Mouse (Mus musculus): ENCODE measurements around the gene Nt5dc1. TPM values are rescaled to one million over a fixed set of nuclear protein-coding genes. Genes with fewer than 3 reads are reported as not detected.

Nt5dc1 gene
- polyA plus RNA-seq, 1 experiment from 2014 or later: 5.8 TPM

DNA sequence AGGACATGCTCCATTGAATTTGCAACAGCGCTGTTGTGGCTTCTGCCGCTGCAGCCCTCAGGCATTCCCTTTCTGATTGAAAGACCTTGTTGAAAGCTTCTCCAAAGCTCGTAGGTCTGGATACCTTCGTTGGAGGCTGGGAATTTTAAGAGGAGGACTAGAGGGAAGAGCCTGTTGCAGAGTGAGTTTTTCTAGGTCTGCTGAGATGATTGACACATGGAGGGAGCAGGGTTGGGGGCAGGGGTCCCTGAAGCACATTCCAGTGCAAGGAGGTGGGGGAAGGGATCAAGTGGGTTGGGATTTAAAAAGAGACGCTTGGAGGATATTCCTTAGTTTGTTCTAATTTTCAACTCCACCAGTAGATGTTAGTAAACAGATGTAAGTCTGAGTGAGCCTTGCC, 118.0 kb downstream of the Nt5dc1 start:
- Histone ChIP-seq H3K9me3 (ENCODE audit: control insufficient read depth, low read length) (no peaks in the 10 kb centered on the region), H3K27me3 (ENCODE audit: control insufficient read depth, insufficient read depth, low read length) (no peaks in the 10 kb centered on the region), H3K27ac (ENCODE audit: low read depth, low read length) (0 out of 2 replicates have a peak overlapping the region, but pooled peaks have one; percentile 3), H3K4me1 (replicated peaks; ENCODE audit: control insufficient read depth, insufficient read depth, low read length) (peaks cover 12% of the 10 kb centered on the region), H3K4me2 (replicated peaks; ENCODE audit: low read depth, low read length) (peak overlapping the region; percentile 52), H3K4me3 (ENCODE audit: low read depth, low read length) (peak overlapping the region; percentile 74), H3K9ac (ENCODE audit: low read depth, low read length) (peak overlapping the region; percentile 29; the same call in 1 of the 2 replicates), H3K36me3 (ENCODE audit: control insufficient read depth, insufficient read depth, low read length) (no peaks in the 10 kb centered on the region)
- DNase-seq (ENCODE audit: low spot score): peak; percentile 35
- 11% methylated on average over 5 of the region's 5 CpGs for WGBS
- ATAC-seq (ENCODE audit: low FRiP score): no peak

DNA sequence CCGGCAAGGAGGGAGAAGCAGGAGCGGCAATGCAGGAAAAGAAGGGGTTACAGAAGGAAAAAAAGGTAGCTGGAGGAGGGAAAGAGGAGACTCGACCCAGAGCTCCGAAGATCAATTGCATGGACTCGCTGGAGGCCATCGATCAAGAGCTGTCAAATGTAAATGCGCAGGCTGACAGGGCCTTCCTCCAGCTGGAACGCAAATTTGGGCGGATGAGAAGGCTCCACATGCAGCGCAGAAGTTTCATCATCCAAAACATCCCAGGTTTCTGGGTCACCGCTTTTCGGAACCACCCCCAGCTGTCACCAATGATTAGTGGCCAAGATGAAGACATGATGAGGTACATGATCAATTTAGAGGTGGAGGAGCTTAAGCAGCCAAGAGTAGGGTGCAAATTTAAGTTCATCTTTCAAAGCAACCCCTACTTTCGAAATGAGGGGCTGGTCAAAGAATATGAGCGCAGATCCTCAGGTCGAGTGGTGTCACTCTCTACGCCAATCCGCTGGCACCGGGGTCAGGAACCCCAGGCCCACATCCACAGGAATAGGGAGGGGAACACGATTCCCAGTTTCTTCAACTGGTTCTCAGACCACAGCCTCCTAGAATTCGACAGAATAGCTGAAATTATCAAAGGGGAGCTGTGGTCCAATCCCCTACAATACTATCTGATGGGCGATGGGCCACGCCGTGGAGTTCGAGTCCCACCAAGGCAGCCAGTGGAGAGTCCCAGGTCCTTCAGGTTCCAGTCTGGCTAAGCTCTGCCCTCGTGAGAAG, 120.2 kb downstream of the Nt5dc1 start:
- Histone ChIP-seq H3K4me1 (replicated peaks; ENCODE audit: control insufficient read depth, insufficient read depth, low read length) (peaks cover 12% of the 10 kb centered on the region), H3K27me3 (ENCODE audit: control insufficient read depth, insufficient read depth, low read length) (no peaks in the 10 kb centered on the region), H3K27ac (ENCODE audit: low read depth, low read length) (peak overlapping the region; percentile 94), H3K9me3 (ENCODE audit: control insufficient read depth, low read length) (no peaks in the 10 kb centered on the region), H3K9ac (ENCODE audit: low read depth, low read length) (peak overlapping the region; percentile 90), H3K4me3 (ENCODE audit: low read depth, low read length) (peak overlapping the region; percentile 74), H3K4me2 (replicated peaks; ENCODE audit: low read depth, low read length) (peak overlapping the region; percentile 52), H3K36me3 (ENCODE audit: control insufficient read depth, insufficient read depth, low read length) (no peaks in the 10 kb centered on the region)
- DNase-seq (ENCODE audit: low spot score) (peak; percentile 60), ATAC-seq (ENCODE audit: low FRiP score) (peak; percentile 54)
- WGBS: 42% methylated on average over 25 of the region's 25 CpGs

DNA sequence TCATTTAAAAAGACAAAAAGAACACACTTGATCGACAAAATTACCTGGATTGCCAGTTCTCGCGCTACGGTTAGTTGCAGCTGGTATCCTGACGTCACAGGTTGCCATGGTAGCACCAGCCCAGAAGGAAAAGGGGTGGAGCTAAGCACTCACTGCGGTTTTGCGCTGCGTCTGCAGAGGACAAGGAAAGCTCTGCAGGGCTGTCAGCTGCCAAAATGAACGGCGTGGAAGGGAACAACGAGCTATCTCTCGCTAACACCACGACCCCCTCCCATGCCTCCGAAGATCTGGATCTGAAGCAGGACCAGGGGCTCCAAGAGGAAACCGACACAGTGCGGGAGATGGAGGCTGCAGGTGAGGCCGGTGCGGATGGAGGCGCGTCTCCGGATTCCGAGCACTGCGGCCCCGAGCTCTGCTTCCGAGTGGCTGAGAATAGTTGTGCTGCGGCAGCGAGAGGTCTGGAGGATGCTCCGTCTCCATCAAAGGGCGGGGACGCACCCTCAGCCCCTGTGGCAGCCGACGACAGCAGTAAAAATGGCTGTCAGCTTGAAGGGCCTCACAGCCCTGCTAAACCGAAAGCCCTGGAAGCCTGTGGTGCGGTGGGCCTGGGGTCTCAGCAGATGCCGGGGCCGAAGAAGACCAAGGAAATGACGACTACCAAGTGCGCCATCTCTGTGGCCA, 120.9 kb downstream of the Nt5dc1 start, which contains the start of gene Tspyl4:
Gene Tspyl4 (plus strand): TSS at position 144 of the 681 bp plus-strand sequence.
- Histone ChIP-seq H3K27ac (ENCODE audit: low read depth, low read length) (peak within 1 kb of the TSS; percentile 94), H3K36me3 (ENCODE audit: control insufficient read depth, insufficient read depth, low read length) (no peaks in the 10 kb centered on the region), H3K9ac (ENCODE audit: low read depth, low read length) (peak within 1 kb of the TSS; percentile 90), H3K27me3 (ENCODE audit: control insufficient read depth, insufficient read depth, low read length) (no peaks in the 10 kb centered on the region), H3K4me2 (replicated peaks; ENCODE audit: low read depth, low read length) (peak within 1 kb of the TSS; percentile 52), H3K4me3 (ENCODE audit: low read depth, low read length) (peak within 1 kb of the TSS; percentile 74), H3K4me1 (replicated peaks; ENCODE audit: control insufficient read depth, insufficient read depth, low read length) (peaks cover 12% of the 10 kb centered on the region), H3K9me3 (ENCODE audit: control insufficient read depth, low read length) (no peaks in the 10 kb centered on the region)
- DNase-seq (ENCODE audit: low spot score): peak; percentile 95
- WGBS: under 1% methylated on average over 38 of the region's 38 CpGs
- peak; percentile 97 for ATAC-seq (ENCODE audit: low FRiP score)

DNA sequence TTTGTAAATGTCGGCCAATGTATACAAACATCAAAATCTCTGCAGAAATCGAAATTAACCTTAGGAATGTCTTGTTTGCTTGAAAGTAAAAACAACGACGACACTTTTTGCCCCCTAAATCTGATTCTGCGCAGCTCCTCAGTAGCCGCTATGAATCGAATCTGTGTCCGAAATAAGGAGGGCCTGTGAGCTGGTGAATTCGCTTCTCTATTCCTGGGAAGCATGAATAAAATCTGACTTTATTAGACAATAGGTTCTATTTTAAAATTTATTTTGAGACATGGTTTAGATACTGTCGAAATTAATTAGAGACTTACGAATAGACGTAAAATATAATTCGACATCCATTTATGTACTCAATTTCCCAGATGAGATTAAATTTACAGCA, 121.4 kb downstream of the Nt5dc1 start:
- Histone ChIP-seq H3K9me3 (ENCODE audit: control insufficient read depth, low read length) (no peaks in the 10 kb centered on the region), H3K36me3 (ENCODE audit: control insufficient read depth, insufficient read depth, low read length) (no peaks in the 10 kb centered on the region), H3K9ac (ENCODE audit: low read depth, low read length) (peak overlapping the region; percentile 53; the same call in 1 of the 2 replicates), H3K27ac (ENCODE audit: low read depth, low read length) (no peak overlapping the region), H3K4me1 (replicated peaks; ENCODE audit: control insufficient read depth, insufficient read depth, low read length) (peaks cover 12% of the 10 kb centered on the region), H3K4me3 (ENCODE audit: low read depth, low read length) (peak overlapping the region; percentile 74), H3K4me2 (replicated peaks; ENCODE audit: low read depth, low read length) (peak overlapping the region; percentile 33), H3K27me3 (ENCODE audit: control insufficient read depth, insufficient read depth, low read length) (no peaks in the 10 kb centered on the region)
- ATAC-seq (ENCODE audit: low FRiP score) (peak; percentile 31), DNase-seq (ENCODE audit: low spot score) (peak; percentile 33)
- 4% methylated on average over 13 of the region's 13 CpGs for WGBS

DNA sequence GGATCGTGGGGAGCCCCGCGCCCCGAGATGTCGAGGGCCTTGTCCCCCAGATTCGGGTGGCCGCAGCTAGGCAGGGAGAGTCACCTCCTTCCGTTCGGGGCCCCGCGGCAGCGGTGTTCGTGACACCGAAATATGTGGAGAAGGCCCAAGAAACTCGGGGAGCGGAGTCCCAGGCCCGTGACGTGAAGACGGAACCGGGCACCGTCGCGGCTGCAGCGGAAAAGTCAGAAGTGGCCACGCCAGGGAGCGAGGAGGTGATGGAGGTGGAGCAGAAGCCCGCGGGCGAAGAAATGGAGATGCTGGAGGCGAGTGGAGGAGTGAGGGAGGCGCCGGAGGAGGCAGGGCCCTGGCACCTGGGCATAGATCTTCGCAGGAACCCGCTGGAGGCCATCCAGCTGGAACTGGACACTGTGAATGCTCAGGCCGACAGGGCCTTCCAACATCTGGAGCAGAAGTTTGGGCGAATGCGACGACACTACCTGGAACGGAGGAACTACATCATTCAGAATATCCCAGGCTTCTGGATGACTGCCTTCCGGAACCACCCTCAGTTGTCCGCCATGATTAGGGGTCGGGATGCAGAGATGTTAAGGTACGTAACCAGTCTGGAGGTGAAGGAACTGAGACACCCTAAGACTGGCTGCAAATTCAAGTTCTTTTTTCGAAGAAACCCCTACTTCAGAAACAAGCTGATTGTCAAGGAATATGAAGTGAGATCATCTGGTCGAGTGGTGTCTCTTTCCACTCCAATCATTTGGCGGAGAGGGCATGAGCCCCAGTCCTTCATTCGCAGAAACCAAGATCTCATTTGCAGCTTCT, 135.7 kb downstream of the Nt5dc1 start:
- Histone ChIP-seq H3K27me3 (ENCODE audit: control insufficient read depth, insufficient read depth, low read length) (no peaks in the 10 kb centered on the region), H3K4me3 (ENCODE audit: low read depth, low read length) (peak overlapping the region; percentile 87), H3K4me2 (replicated peaks; ENCODE audit: low read depth, low read length) (peak overlapping the region; percentile 81), H3K9me3 (ENCODE audit: control insufficient read depth, low read length) (no peaks in the 10 kb centered on the region), H3K36me3 (ENCODE audit: control insufficient read depth, insufficient read depth, low read length) (no peaks in the 10 kb centered on the region), H3K9ac (ENCODE audit: low read depth, low read length) (peak overlapping the region; percentile 80), H3K27ac (ENCODE audit: low read depth, low read length) (peak overlapping the region; percentile 64), H3K4me1 (replicated peaks; ENCODE audit: control insufficient read depth, insufficient read depth, low read length) (peaks cover 3% of the 10 kb centered on the region; the same call in 1 of the 2 replicates)
- 4% methylated on average over 46 of the region's 47 CpGs for WGBS
- peak; percentile 56 for DNase-seq (ENCODE audit: low spot score)
- ATAC-seq (ENCODE audit: low FRiP score): peak; percentile 45

DNA sequence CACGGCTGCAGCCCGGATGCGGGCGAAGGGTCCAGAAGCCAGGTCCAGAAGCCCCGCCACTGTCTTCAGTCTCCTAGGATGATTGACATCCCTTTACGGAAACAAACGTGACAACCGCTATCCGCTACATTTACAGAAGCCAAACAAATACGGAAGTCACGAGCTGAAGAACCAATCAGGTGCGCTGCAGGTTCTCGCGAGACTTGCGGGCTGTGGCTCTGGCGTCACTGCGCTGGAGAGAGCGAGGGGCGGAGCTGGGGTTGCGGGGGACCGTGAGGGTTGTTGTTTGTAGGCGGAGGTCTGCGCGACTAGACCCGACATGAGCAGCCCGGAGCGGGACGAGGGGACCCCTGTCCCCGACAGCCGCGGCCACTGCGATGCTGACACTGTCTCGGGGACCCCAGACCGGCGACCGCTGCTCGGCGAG, 136.4 kb downstream of the Nt5dc1 start, which contains the start of gene Tspyl1:
Gene Tspyl1 (plus strand): TSS at position 229 of the 427 bp plus-strand sequence.
- Histone ChIP-seq H3K4me3 (ENCODE audit: low read depth, low read length) (peak within 1 kb of the TSS; percentile 87), H3K4me2 (replicated peaks; ENCODE audit: low read depth, low read length) (peak within 1 kb of the TSS; percentile 81), H3K27me3 (ENCODE audit: control insufficient read depth, insufficient read depth, low read length) (no peaks in the 10 kb centered on the region), H3K36me3 (ENCODE audit: control insufficient read depth, insufficient read depth, low read length) (no peaks in the 10 kb centered on the region), H3K4me1 (replicated peaks; ENCODE audit: control insufficient read depth, insufficient read depth, low read length) (peaks cover 3% of the 10 kb centered on the region; the same call in 1 of the 2 replicates), H3K27ac (ENCODE audit: low read depth, low read length) (peak within 1 kb of the TSS; percentile 71), H3K9me3 (ENCODE audit: control insufficient read depth, low read length) (no peaks in the 10 kb centered on the region), H3K9ac (ENCODE audit: low read depth, low read length) (peak within 1 kb of the TSS; percentile 80)
- WGBS: under 1% methylated on average over 38 of the region's 38 CpGs
- DNase-seq (ENCODE audit: low spot score): peak; percentile 97
- peak; percentile 98 for ATAC-seq (ENCODE audit: low FRiP score)

DNA sequence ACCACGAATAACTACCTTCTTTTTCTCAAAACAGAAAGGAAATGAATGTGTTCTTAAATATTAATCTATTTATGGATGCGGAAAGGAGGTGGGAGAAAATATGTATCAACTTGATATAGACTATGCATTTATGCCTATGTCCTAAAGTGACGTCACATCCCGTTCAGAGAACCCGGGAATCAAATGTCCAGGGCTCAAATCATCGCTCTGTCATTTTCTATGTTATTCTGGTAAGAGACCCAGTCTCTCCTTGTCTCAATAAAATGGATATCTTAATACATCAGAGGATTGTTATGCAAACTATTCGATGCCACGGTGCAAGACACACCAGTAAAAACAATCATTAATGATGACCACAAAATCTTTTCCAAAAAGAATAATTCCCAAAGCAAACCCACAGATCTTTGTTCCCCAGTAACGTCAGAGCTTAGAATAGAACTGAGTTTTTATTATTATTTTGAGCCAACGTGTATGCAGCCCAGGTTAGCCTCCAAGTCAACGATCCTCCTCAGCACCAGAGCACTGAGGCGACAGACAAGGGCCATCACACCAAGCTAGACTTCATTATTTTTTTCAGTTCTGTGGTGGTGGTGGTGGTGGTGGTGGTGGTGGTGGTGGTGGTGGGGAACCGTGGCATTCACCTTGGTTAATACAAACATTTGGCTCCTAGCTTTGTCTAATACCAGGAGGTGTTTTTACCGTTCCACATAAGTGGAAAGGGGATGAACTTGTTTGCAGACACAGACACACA, 137.0 kb downstream of the Nt5dc1 start:
- Histone ChIP-seq H3K4me3 (ENCODE audit: low read depth, low read length) (peak overlapping the region; percentile 87), H3K4me2 (replicated peaks; ENCODE audit: low read depth, low read length) (peak overlapping the region; percentile 65), H3K9me3 (ENCODE audit: control insufficient read depth, low read length) (no peaks in the 10 kb centered on the region), H3K27me3 (ENCODE audit: control insufficient read depth, insufficient read depth, low read length) (no peaks in the 10 kb centered on the region), H3K9ac (ENCODE audit: low read depth, low read length) (peak overlapping the region; percentile 61), H3K27ac (ENCODE audit: low read depth, low read length) (peak overlapping the region; percentile 71), H3K36me3 (ENCODE audit: control insufficient read depth, insufficient read depth, low read length) (no peaks in the 10 kb centered on the region), H3K4me1 (replicated peaks; ENCODE audit: control insufficient read depth, insufficient read depth, low read length) (peaks cover 3% of the 10 kb centered on the region; the same call in 1 of the 2 replicates)
- 20% methylated on average over 14 of the region's 14 CpGs for WGBS
- ATAC-seq (ENCODE audit: low FRiP score): peak; percentile 56
- DNase-seq (ENCODE audit: low spot score): peak; percentile 23

Measured in hindbrain, embryonic 11.5 days (tissue).